Mouse (Mus musculus): Measurements from ENCODE around the gene Cnbp. TPM values are rescaled to one million over a fixed set of nuclear protein-coding genes. Genes with fewer than 3 reads are reported as not detected.

The Cnbp gene
- 661 and 702 TPM in 2 replicates for polyA plus RNA-seq (2015; fragmentation: Nextera tagmentation; extraction: Ambion mirVana)

- H3K4me2 ChIP-seq = peak within 1 kb of the TSS; percentile 86
- under 1% methylated on average over 55 of the region's 55 CpGs for WGBS
- peaks cover 28% of the 10 kb centered on the region for H3K4me1 ChIP-seq (replicated peaks)
- no peaks in the 10 kb centered on the region for H3K36me3 ChIP-seq
- peak within 1 kb of the TSS; percentile 96 for H3K9ac ChIP-seq
- ATAC-seq (replicated peaks; ENCODE audit: insufficient number of reproducible peaks, insufficient read depth, low FRiP score, low read depth) = peak; percentile 97
- H3K27ac ChIP-seq = peak within 1 kb of the TSS; percentile 90
- no peaks in the 10 kb centered on the region for H3K27me3 ChIP-seq
- no peaks in the 10 kb centered on the region for H3K9me3 ChIP-seq (replicated peaks)
- H3K4me3 ChIP-seq = peak within 1 kb of the TSS; percentile 79
These were observed at the start of gene Cnbp for GRCm38 (mm10) chr6:87850900-87851614. Cnbp (minus strand) TSS chr6:87851106.

- no peaks in the 10 kb centered on the region for H3K4me1 ChIP-seq (replicated peaks)
- H3K9ac ChIP-seq = no peak overlapping the region
- WGBS = 91% methylated on average over 10 of the region's 10 CpGs
- no peaks in the 10 kb centered on the region for H3K9me3 ChIP-seq (replicated peaks)
- no peaks in the 10 kb centered on the region for H3K27me3 ChIP-seq
- no peak overlapping the region for H3K4me2 ChIP-seq
- peaks cover 96% of the 10 kb centered on the region for H3K36me3 ChIP-seq
- H3K4me3 ChIP-seq = no peak overlapping the region
- ATAC-seq (replicated peaks; ENCODE audit: insufficient number of reproducible peaks, insufficient read depth, low FRiP score, low read depth) = no peak
- no peak overlapping the region for H3K27ac ChIP-seq
These were observed 47.1 kb upstream of the Cnbp start for GRCm38 (mm10) chr6:87898028-87898427.

DNA sequence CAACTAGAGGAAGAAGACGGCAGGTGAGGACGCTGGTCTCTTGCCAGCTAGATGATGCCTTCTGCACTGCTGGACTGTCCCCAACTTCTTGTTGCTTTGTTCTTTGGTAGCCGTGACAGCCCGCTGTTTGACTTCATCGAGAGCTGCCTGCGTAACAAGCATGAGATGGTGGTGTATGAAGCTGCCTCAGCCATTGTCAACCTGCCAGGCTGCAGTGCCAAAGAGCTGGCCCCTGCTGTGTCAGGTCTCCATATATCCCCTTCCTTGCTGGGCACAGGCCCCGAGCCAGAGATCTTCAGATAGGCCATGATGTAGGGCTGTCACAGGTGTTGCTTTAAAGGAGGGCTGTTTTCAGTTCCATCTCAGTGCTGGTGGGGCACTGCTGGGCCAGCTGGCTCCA lies 43.0 kb upstream of the Cnbp start:
- Histone ChIP-seq H3K27ac (no peak overlapping the region), H3K9ac (no peak overlapping the region), H3K4me2 (no peak overlapping the region), H3K9me3 (replicated peaks) (no peaks in the 10 kb centered on the region), H3K27me3 (no peaks in the 10 kb centered on the region), H3K4me3 (no peak overlapping the region), H3K4me1 (replicated peaks) (peaks cover 2% of the 10 kb centered on the region), H3K36me3 (peaks cover 91% of the 10 kb centered on the region)
- 94% methylated on average over 7 of the region's 7 CpGs for WGBS
- ATAC-seq (replicated peaks; ENCODE audit: insufficient number of reproducible peaks, insufficient read depth, low FRiP score, low read depth) = no peak

DNA sequence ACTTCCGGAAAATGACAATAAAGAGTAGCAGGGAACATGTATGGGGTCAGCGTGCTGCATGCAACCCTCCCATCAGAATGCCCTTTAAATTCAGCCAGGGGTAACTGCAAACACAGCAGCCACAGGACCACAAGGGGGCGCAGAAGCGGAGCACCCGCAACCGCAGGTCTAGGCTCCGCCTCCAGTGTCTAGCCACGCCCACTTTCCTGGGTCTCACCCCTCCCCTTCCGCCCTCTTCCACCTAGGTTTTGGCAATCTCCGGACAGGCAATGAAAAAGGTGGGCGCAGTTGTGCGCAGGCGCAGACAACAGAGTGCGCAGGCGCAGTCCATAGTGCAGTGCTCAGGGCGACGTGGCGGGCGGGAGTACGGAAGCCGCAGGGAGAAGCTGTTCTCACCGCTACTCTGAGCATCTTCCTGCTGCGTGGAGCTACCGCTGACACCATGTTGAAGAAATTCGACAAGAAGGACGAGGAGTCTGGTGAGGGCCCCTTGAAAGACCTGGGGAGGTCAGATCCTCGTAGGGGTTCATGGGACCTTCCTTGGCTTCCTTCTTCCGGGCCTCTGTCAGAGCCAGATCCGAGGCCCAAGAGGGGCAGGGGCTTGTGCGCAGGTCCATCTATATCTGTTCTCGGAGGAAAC lies 36.8 kb upstream of the Cnbp start, which contains the start of gene Copg1:
TSS of gene Copg1 (plus strand) at position 221 of the 640 bp plus-strand sequence.
- Histone ChIP-seq H3K27me3 (no peaks in the 10 kb centered on the region), H3K9ac (peak within 1 kb of the TSS; percentile 94), H3K36me3 (peaks cover 32% of the 10 kb centered on the region), H3K27ac (peak within 1 kb of the TSS; percentile 84), H3K9me3 (replicated peaks) (no peaks in the 10 kb centered on the region), H3K4me2 (peak within 1 kb of the TSS; percentile 87), H3K4me1 (replicated peaks) (peaks cover 10% of the 10 kb centered on the region), H3K4me3 (peak within 1 kb of the TSS; percentile 88)
- peak; percentile 99 for ATAC-seq (replicated peaks; ENCODE audit: insufficient number of reproducible peaks, insufficient read depth, low FRiP score, low read depth)
- WGBS = under 1% methylated on average over 31 of the region's 31 CpGs

DNA sequence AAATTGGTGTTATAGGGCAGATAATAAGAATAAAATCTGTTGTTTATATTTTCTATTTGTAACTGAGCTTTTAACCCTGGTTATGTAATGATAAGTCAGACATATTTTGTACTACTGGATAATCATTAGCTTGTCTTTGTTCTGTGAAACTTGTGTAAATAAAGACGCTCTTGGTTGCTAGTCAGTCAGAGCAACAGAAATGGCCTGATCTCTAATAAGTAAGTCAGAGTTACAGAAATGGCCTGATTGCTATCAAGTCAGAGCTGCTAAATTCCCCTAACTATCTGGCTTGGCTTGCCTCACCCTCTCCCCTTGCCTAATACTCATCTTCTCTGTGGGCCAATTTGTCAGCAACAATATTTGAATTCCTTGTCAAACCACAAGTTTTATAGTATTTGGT lies 35.8 kb upstream of the Cnbp start:
- WGBS = 92% methylated on average over 1 of the region's 1 CpGs
- no peak overlapping the region for H3K27ac ChIP-seq
- no peaks in the 10 kb centered on the region for H3K27me3 ChIP-seq
- ATAC-seq (replicated peaks; ENCODE audit: insufficient number of reproducible peaks, insufficient read depth, low FRiP score, low read depth) = no peak
- H3K9ac ChIP-seq = no peak overlapping the region
- no peak overlapping the region for H3K4me2 ChIP-seq
- peaks cover 10% of the 10 kb centered on the region for H3K4me1 ChIP-seq (replicated peaks)
- H3K4me3 ChIP-seq = no peak overlapping the region
- H3K36me3 ChIP-seq = peaks cover 22% of the 10 kb centered on the region
- H3K9me3 ChIP-seq (replicated peaks) = no peaks in the 10 kb centered on the region

DNA sequence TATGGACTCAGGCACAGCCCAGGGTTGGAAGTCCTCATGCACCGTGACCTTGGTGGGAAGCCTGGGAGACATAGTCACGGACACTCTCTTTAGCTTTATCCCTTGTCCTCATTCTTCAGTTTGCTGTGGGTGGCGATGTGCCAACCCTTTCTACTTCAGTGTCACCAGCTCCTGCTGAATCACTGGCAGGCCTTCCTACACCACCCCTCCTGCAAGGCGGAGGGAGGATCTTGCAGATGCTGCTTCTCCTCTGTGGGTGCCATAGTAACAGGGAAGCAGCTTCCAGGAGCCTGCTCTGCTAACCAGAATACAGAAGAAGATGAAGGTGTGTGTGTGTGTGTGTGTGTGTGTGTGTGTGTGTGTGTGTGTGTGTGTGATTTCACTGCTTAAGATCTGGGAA lies 31.9 kb upstream of the Cnbp start:
- H3K36me3 ChIP-seq = no peaks in the 10 kb centered on the region
- H3K4me1 ChIP-seq (replicated peaks) = peaks cover 2% of the 10 kb centered on the region; the same call in 1 of the 2 replicates
- no peak overlapping the region for H3K27ac ChIP-seq
- no peaks in the 10 kb centered on the region for H3K9me3 ChIP-seq (replicated peaks)
- H3K9ac ChIP-seq = no peak overlapping the region
- H3K4me2 ChIP-seq = no peak overlapping the region
- no peak for ATAC-seq (replicated peaks; ENCODE audit: insufficient number of reproducible peaks, insufficient read depth, low FRiP score, low read depth)
- WGBS = 49% methylated on average over 4 of the region's 4 CpGs
- H3K27me3 ChIP-seq = no peaks in the 10 kb centered on the region
- no peak overlapping the region for H3K4me3 ChIP-seq

DNA sequence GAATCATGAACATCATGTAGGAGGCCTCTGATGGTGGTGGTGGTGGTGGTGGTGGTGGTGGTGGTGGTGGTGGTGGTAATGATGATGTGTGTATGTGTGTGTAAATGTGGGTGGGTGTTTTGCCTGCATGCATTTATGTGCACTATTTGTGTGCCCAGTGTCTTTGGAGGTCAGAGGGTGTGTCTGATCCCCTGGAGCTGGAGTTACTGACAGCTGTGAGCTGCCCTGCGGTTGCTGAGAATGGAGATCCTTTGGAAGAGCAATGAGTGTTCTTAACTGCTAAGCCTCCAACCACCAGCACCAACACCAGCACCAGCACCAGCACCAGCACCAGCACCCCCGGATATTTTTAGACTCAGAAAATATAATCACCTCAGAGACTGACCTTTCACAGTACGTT lies 31.3 kb upstream of the Cnbp start:
- no peak for ATAC-seq (replicated peaks; ENCODE audit: insufficient number of reproducible peaks, insufficient read depth, low FRiP score, low read depth)
- Histone ChIP-seq H3K27ac (no peak overlapping the region), H3K4me2 (no peak overlapping the region), H3K9ac (no peak overlapping the region), H3K36me3 (no peaks in the 10 kb centered on the region), H3K9me3 (replicated peaks) (no peaks in the 10 kb centered on the region), H3K27me3 (no peaks in the 10 kb centered on the region), H3K4me3 (no peak overlapping the region), H3K4me1 (replicated peaks) (no peaks in the 10 kb centered on the region; the same call in 1 of the 2 replicates)
- WGBS = 68% methylated on average over 3 of the region's 3 CpGs

DNA sequence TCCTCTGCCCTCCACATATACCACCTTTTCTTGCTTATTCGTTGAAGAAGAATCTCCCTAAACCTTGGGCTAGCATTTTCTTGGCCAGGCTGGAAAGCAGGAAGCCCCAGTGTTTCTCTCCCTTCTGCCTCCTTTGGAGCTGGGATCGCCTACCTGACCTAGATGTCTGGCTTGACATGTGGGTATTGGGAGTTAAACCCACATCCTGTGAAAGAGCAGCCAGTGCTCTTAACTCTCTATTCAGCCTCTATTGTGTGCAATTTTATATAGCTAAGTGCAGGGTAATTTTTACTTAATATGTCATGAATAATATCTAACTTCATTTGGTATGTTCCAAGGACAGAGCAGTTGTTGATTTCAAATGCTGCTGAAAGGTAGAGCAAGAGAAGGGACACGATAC lies 28.7 kb upstream of the Cnbp start:
- 61% methylated on average over 3 of the region's 3 CpGs for WGBS
- no peak for ATAC-seq (replicated peaks; ENCODE audit: insufficient number of reproducible peaks, insufficient read depth, low FRiP score, low read depth)
- Histone ChIP-seq H3K4me3 (no peak overlapping the region), H3K27me3 (no peaks in the 10 kb centered on the region), H3K4me1 (replicated peaks) (no peaks in the 10 kb centered on the region), H3K4me2 (no peak overlapping the region), H3K36me3 (no peaks in the 10 kb centered on the region), H3K9ac (no peak overlapping the region), H3K27ac (no peak overlapping the region), H3K9me3 (replicated peaks) (no peaks in the 10 kb centered on the region)

- Histone ChIP-seq H3K4me2 (no peak overlapping the region), H3K9ac (no peak overlapping the region), H3K27me3 (no peaks in the 10 kb centered on the region), H3K36me3 (no peaks in the 10 kb centered on the region), H3K4me3 (no peak overlapping the region), H3K9me3 (replicated peaks) (no peaks in the 10 kb centered on the region), H3K27ac (no peak overlapping the region), H3K4me1 (replicated peaks) (no peaks in the 10 kb centered on the region)
- ATAC-seq (replicated peaks; ENCODE audit: insufficient number of reproducible peaks, insufficient read depth, low FRiP score, low read depth) = no peak
- WGBS = 38% methylated on average over 4 of the region's 4 CpGs
These were observed 28.1 kb upstream of the Cnbp start for GRCm38 (mm10) chr6:87879010-87879409.

DNA sequence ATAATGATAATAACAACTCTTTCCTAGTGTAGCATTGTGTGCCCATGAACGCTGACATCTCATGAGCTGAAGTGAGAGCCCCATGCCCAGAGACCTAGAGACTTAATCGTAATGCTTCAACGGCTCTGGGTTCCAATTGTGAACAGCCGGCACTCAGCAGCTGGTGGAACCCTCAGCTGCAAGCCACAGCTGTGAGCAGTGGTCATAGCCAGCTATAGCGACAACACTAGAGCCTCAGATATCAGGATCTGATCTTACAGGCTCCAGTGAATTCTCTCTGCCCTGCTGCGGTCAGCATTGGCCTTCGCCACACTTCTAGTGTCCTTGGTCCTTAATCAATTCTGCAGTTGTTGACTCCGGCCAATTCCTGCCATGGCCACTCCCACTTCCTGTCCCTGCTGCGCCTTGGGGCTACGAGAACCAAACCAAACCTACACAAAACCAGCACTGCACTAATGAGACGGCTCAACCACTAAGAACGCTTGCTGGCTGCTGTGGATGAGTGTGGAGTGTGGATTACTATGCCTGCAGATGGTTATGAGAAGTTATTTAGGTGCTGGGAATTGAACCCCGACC lies 25.2 kb upstream of the Cnbp start:
- no peak overlapping the region for H3K27ac ChIP-seq

DNA sequence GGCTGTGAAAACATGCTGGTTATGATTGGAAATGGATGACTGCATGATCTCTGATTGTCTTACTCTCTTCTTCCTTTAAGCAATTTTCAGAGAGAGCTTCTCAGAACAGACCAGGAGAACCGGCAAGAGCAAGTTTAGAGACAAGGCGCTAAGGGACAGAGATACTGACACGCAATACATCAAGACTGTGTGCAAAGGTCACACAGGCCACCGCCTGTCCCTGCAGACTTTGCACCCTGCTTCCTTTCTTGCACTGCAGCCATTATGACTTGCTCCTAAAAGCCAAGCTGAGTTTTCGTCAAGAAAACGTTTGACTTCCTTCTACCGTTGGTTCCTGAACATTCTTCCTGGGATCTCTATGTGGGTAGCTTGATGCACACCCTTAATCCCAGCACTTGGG lies 24.7 kb upstream of the Cnbp start:
- ATAC-seq (replicated peaks; ENCODE audit: insufficient number of reproducible peaks, insufficient read depth, low FRiP score, low read depth) = no peak
- Histone ChIP-seq H3K36me3 (no peaks in the 10 kb centered on the region), H3K9ac (no peak overlapping the region), H3K27ac (no peak overlapping the region), H3K27me3 (no peaks in the 10 kb centered on the region), H3K4me1 (replicated peaks) (0 out of 2 replicates have a peak, but pooled peaks cover 3% of the 10 kb centered on the region), H3K9me3 (replicated peaks) (no peaks in the 10 kb centered on the region), H3K4me3 (no peak overlapping the region), H3K4me2 (no peak overlapping the region)
- 78% methylated on average over 7 of the region's 7 CpGs for WGBS

More for the DNA sequence above, 25.2 kb upstream of the Cnbp start:
- no peaks in the 10 kb centered on the region for H3K9me3 ChIP-seq (replicated peaks)
- 0 out of 2 replicates have a peak, but pooled peaks cover 3% of the 10 kb centered on the region for H3K4me1 ChIP-seq (replicated peaks)
- H3K36me3 ChIP-seq = no peaks in the 10 kb centered on the region
- no peak for ATAC-seq (replicated peaks; ENCODE audit: insufficient number of reproducible peaks, insufficient read depth, low FRiP score, low read depth)
- H3K4me3 ChIP-seq = no peak overlapping the region
- no peak overlapping the region for H3K9ac ChIP-seq
- H3K27me3 ChIP-seq = no peaks in the 10 kb centered on the region
- no peak overlapping the region for H3K4me2 ChIP-seq
- WGBS = 70% methylated on average over 13 of the region's 13 CpGs

Data from heart, embryonic 15.5 days (tissue).